11 mouse cellular contexts compared by ENCODE assay signal in genomic region chr10:78540943-78541342, GRCm38 (mm10). TPM values are rescaled to one million over a fixed set of nuclear protein-coding genes. Genes with fewer than 3 reads are reported as not detected.
DNase-seq lines count a peak whose midpoint lies in the region; ATAC-seq and TF ChIP-seq lines count a peak whose summit lies in the region.
"Had no signal": no experiment of that assay in that cellular context is flagged by ENCODE, and none has a peak within 500 bp of the region (broad histone marks: within the 10 kb centered on the region; RNA-seq: fewer than 3 reads in every experiment).

No protein-coding gene starts in this region.

- no peak overlapping the region for H3K9ac ChIP-seq in embryonic facial prominence, embryonic 11.5 days (replicated peaks; ENCODE audit: low read length)
- H3K9ac ChIP-seq in forebrain, embryonic 12.5 days, result no peak overlapping the region
- H3K9ac ChIP-seq: heart, embryonic 13.5 days had no signal

- no peaks in the 10 kb centered on the region for H3K36me3 ChIP-seq in embryonic facial prominence, embryonic 11.5 days (replicated peaks; ENCODE audit: control insufficient read depth, insufficient read depth, low read depth, low read length)
- H3K36me3 ChIP-seq in embryonic facial prominence, embryonic 10.5 days (replicated peaks), result no peaks in the 10 kb centered on the region
- no peaks in the 10 kb centered on the region for H3K36me3 ChIP-seq in spleen, adult 2 months (ENCODE audit: control insufficient read depth, insufficient read depth, low read length)
- no peaks in the 10 kb centered on the region for H3K36me3 ChIP-seq in forebrain, embryonic 12.5 days (replicated peaks)
- H3K36me3 ChIP-seq: heart, embryonic 13.5 days had no signal

- H3K4me2 ChIP-seq in embryonic facial prominence, embryonic 11.5 days (ENCODE audit: low read depth, low read length), result no peak overlapping the region
- no peak overlapping the region for H3K4me2 ChIP-seq in forebrain, embryonic 12.5 days
- H3K4me2 ChIP-seq: heart, embryonic 13.5 days had no signal

- 76% methylated on average over 2 of the region's 2 CpGs for WGBS in embryonic facial prominence, embryonic 11.5 days
- 59% methylated on average over 2 of the region's 2 CpGs for WGBS in embryonic facial prominence, embryonic 10.5 days
- WGBS in spleen, adult 2 months, result 45% methylated on average over 2 of the region's 2 CpGs
- 83% methylated on average over 2 of the region's 2 CpGs for WGBS in forebrain, embryonic 12.5 days

- DNase-seq in embryonic facial prominence, embryonic 11.5 days (ENCODE audit: low spot score), result peak; percentile 25
- DNase-seq in embryonic facial prominence, embryonic 10.5 days (ENCODE audit: low spot score), result no peak
- peak in 1 of 2 experiments; percentile 11 for DNase-seq in spleen, adult 2 months (ENCODE audit: low read depth in 1 of 2, low spot score in 2 of 2)
- no peak for DNase-seq in spleen, adult 12 weeks (ENCODE audit: low spot score)
- DNase-seq in embryo, embryonic 10.5 days (ENCODE audit: low spot score), result peak; percentile 21
- DNase-seq in layer of hippocampus, adult 9-11 months, result peak; percentile 6
- DNase-seq in thymus, postnatal 25 days, result peak; percentile 66

- H3K27me3 ChIP-seq in embryonic facial prominence, embryonic 11.5 days (ENCODE audit: control insufficient read depth, insufficient read depth, low read length), result no peaks in the 10 kb centered on the region
- H3K27me3 ChIP-seq in embryonic facial prominence, embryonic 10.5 days (replicated peaks; ENCODE audit: low read depth, poor library complexity, severe bottlenecking), result no peaks in the 10 kb centered on the region
- no peaks in the 10 kb centered on the region for H3K27me3 ChIP-seq in spleen, adult 2 months (ENCODE audit: control insufficient read depth, insufficient read depth, low read length)
- no peaks in the 10 kb centered on the region for H3K27me3 ChIP-seq in forebrain, embryonic 12.5 days
- H3K27me3 ChIP-seq: heart, embryonic 13.5 days had no signal

- H3K27ac ChIP-seq in embryonic facial prominence, embryonic 11.5 days (replicated peaks; ENCODE audit: low read depth, low read length), result no peak overlapping the region
- no peak overlapping the region for H3K27ac ChIP-seq in embryonic facial prominence, embryonic 10.5 days (replicated peaks)
- H3K27ac ChIP-seq in spleen, adult 2 months (ENCODE audit: insufficient read depth, low read length), result no peak overlapping the region
- no peak overlapping the region for H3K27ac ChIP-seq in forebrain, embryonic 12.5 days
- H3K27ac ChIP-seq: heart, embryonic 13.5 days had no signal

- TF ChIP-seq CTCF in spleen, adult 2 months (IDR thresholded peaks at IDR 0.05; ENCODE audit: extremely low read depth, insufficient read depth, insufficient read length, insufficient replicate concordance), result peak; percentile 7; the same call in 1 of the 2 replicates

- TF ChIP-seq POLR2A in spleen, adult 2 months (IDR thresholded peaks at IDR 0.05; ENCODE audit: low read depth, low read length), result no peak

- no peaks in the 10 kb centered on the region for H3K4me1 ChIP-seq in embryonic facial prominence, embryonic 11.5 days (ENCODE audit: control insufficient read depth, insufficient read depth, low read length)
- no peaks in the 10 kb centered on the region for H3K4me1 ChIP-seq in embryonic facial prominence, embryonic 10.5 days
- H3K4me1 ChIP-seq in spleen, adult 2 months (ENCODE audit: control insufficient read depth, insufficient read depth, insufficient read length), result no peaks in the 10 kb centered on the region
- H3K4me1 ChIP-seq in forebrain, embryonic 12.5 days, result no peaks in the 10 kb centered on the region
- H3K4me1 ChIP-seq: heart, embryonic 13.5 days had no signal

- H3K9me3 ChIP-seq in embryonic facial prominence, embryonic 11.5 days (replicated peaks; ENCODE audit: control insufficient read depth, low read length), result no peaks in the 10 kb centered on the region
- H3K9me3 ChIP-seq in embryonic facial prominence, embryonic 10.5 days, result no peaks in the 10 kb centered on the region
- no peaks in the 10 kb centered on the region for H3K9me3 ChIP-seq in forebrain, embryonic 12.5 days
- H3K9me3 ChIP-seq: heart, embryonic 13.5 days had no signal

- ATAC-seq in embryonic facial prominence, embryonic 11.5 days (replicated peaks; ENCODE audit: insufficient number of reproducible peaks, low FRiP score, low TSS enrichment, low read depth), result no peak
- no peak for ATAC-seq in forebrain, embryonic 12.5 days (ENCODE audit: low FRiP score)

- H3K4me3 ChIP-seq in embryonic facial prominence, embryonic 11.5 days (ENCODE audit: low read depth, low read length), result no peak overlapping the region
- H3K4me3 ChIP-seq in embryonic facial prominence, embryonic 10.5 days, result no peak overlapping the region
- H3K4me3 ChIP-seq in spleen, adult 2 months (ENCODE audit: extremely low read depth, insufficient read depth, insufficient read length), result no peak overlapping the region
- H3K4me3 ChIP-seq in forebrain, embryonic 12.5 days (replicated peaks), result no peak overlapping the region
- H3K4me3 ChIP-seq: heart, embryonic 13.5 days had no signal

RNA-seq across cellular contexts. Expression of gene Olfr1358, which starts 23.7 kb away (rescaled TPM):
- polyA plus RNA-seq in embryonic facial prominence, embryonic 11.5 days (2014; fragmentation: Nextera tagmentation; extraction: Ambion mirVana), result not detected in 2 replicates
- polyA plus RNA-seq in embryonic facial prominence, embryonic 10.5 days (2016; fragmentation: Nextera tagmentation; extraction: Ambion mirVana), result not detected in 2 replicates
- not detected in 2 replicates for polyA plus RNA-seq in spleen, adult 2 months (2012; rRNA removed)
- not detected in 2 replicates for polyA plus RNA-seq in forebrain, embryonic 12.5 days (2016; fragmentation: Nextera tagmentation; extraction: Ambion mirVana)
- polyA plus RNA-seq: heart, embryonic 13.5 days; lung, embryonic 16.5 days; stomach, embryonic 14.5 days had no signal

RNA-seq across cellular contexts. Expression of gene Ilvbl, which starts 33.2 kb away (rescaled TPM):
- polyA plus RNA-seq in embryonic facial prominence, embryonic 11.5 days (2014; fragmentation: Nextera tagmentation; extraction: Ambion mirVana), result 28.3 and 32.1 TPM in 2 replicates
- 36.0 and 40.7 TPM in 2 replicates for polyA plus RNA-seq in embryonic facial prominence, embryonic 10.5 days (2016; fragmentation: Nextera tagmentation; extraction: Ambion mirVana)
- 33.5 and 36.8 TPM in 2 replicates for polyA plus RNA-seq in spleen, adult 2 months (2012; rRNA removed)
- 39.0 and 39.3 TPM in 2 replicates for polyA plus RNA-seq in forebrain, embryonic 12.5 days (2016; fragmentation: Nextera tagmentation; extraction: Ambion mirVana)

RNA-seq across cellular contexts. Expression of gene Syde1, which starts 50.8 kb away (rescaled TPM):
- polyA plus RNA-seq in embryonic facial prominence, embryonic 11.5 days (2014; fragmentation: Nextera tagmentation; extraction: Ambion mirVana), result 13.5 and 17.1 TPM in 2 replicates
- 19.1 and 19.3 TPM in 2 replicates for polyA plus RNA-seq in embryonic facial prominence, embryonic 10.5 days (2016; fragmentation: Nextera tagmentation; extraction: Ambion mirVana)
- polyA plus RNA-seq in spleen, adult 2 months (2012; rRNA removed), result 9.3 and 12.7 TPM in 2 replicates
- 8.3 and 8.5 TPM in 2 replicates for polyA plus RNA-seq in forebrain, embryonic 12.5 days (2016; fragmentation: Nextera tagmentation; extraction: Ambion mirVana)

Comparison
In these comparisons a context has a peak if more than half of its experiments do, and no peak if none do; other contexts are left out.
1. DNase-seq: peak in embryonic facial prominence, embryonic 11.5 days (single experiment), embryo, embryonic 10.5 days (single experiment), layer of hippocampus, adult 9-11 months (single experiment) and thymus, postnatal 25 days (single experiment); none in embryonic facial prominence, embryonic 10.5 days (single experiment) and spleen, adult 12 weeks (single experiment).